Mouse (Mus musculus): Measurements from ENCODE around the gene Gm9903. TPM values are rescaled to one million over a fixed set of nuclear protein-coding genes. Genes with fewer than 3 reads are reported as not detected.

Gm9903 gene
- polyA plus RNA-seq, 1 experiment from 2014 or later: 0.22 TPM

DNA sequence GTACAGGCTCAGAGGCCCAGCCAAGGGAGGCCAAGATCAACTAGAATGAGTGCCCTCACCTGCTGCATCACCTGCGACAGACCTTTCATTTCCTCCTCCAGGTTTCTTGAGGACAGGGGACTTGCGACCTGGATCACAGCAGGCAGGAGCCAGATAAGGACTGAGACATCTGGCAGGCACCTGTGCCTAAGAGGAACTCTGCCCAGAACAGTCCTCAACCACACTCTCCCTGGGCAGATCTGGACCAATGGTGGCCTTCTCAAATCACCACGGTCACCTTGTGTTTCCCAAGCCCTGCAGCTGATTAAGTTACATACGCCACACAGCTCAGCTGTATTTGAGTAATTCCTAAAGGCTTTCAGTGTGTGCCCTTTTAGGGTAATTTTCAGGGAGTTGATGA lies 890 bp downstream of the Gm9903 start:
- peak overlapping the region; percentile 61 for H3K9ac ChIP-seq (ENCODE audit: low read depth, low read length)
- peak overlapping the region; percentile 44 for H3K27ac ChIP-seq (ENCODE audit: low read depth, low read length)
- no peak for ATAC-seq (replicated peaks; ENCODE audit: low FRiP score)
- H3K9me3 ChIP-seq (ENCODE audit: control insufficient read depth, low read length): no peaks in the 10 kb centered on the region
- peaks cover 18% of the 10 kb centered on the region for H3K4me1 ChIP-seq (replicated peaks; ENCODE audit: control insufficient read depth, insufficient read depth, low read length)
- H3K4me2 ChIP-seq: peak overlapping the region; percentile 85
- DNase-seq (ENCODE audit: low spot score): no peak
- H3K27me3 ChIP-seq (replicated peaks; ENCODE audit: control insufficient read depth, insufficient read depth, low read length): no peaks in the 10 kb centered on the region
- 67% methylated on average over 4 of the region's 4 CpGs for WGBS
- peak overlapping the region; percentile 92 for H3K4me3 ChIP-seq (ENCODE audit: low read depth, low read length)
- 0 out of 2 replicates have a peak, but pooled peaks cover 2% of the 10 kb centered on the region for H3K36me3 ChIP-seq (ENCODE audit: control insufficient read depth, insufficient read depth, low read length)

DNA sequence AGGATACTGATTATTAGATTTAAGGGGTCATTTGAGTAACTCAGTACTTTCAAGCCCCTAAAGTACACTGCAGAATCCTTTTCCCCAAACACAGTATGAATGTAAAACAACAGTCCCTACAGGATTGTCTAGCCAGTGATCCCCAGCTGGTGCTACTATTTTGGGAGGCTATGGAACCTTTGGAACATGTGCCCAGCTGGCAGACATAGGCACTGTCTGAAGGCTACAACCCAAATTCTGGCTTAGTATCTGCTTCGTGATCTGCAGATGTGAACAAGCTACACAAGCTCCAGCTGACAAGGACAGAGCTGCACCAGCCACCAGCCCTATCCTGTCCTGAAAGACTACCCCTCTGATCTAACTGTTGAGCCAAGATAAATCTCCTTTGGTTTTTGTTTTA lies 2.8 kb downstream of the Gm9903 start:
- no peak overlapping the region for H3K4me2 ChIP-seq
- H3K36me3 ChIP-seq (ENCODE audit: control insufficient read depth, insufficient read depth, low read length): peaks cover 2% of the 10 kb centered on the region; the same call in 1 of the 2 replicates
- ATAC-seq (replicated peaks; ENCODE audit: low FRiP score) (no peak), DNase-seq (ENCODE audit: low spot score) (no peak)
- H3K4me1 ChIP-seq (replicated peaks; ENCODE audit: control insufficient read depth, insufficient read depth, low read length): peaks cover 18% of the 10 kb centered on the region
- H3K27me3 ChIP-seq (replicated peaks; ENCODE audit: control insufficient read depth, insufficient read depth, low read length): no peaks in the 10 kb centered on the region
- no peaks in the 10 kb centered on the region for H3K9me3 ChIP-seq (ENCODE audit: control insufficient read depth, low read length)
- WGBS: 87% methylated on average over 1 of the region's 1 CpGs
- H3K27ac ChIP-seq (ENCODE audit: low read depth, low read length): no peak overlapping the region
- no peak overlapping the region for H3K9ac ChIP-seq (ENCODE audit: low read depth, low read length)
- no peak overlapping the region for H3K4me3 ChIP-seq (ENCODE audit: low read depth, low read length)

DNA sequence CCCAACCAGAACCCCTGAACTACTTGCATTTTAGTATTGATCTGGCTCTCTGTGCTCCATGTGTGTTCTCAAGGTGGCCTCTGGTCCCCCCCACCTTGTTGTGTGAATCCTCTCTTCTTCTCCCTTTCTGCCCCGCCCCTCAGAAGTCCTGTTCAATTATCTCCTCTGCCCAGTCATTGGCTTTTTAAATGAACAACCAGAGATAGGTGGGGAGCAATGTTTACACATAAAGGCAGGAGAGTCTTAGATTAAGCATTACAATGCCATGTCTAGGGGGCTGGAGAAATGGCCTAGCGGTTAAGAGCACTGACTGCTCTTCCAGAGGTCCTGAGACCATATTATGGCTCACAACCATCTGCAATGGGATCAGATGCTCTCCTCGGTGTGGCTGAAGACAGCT lies 5.6 kb downstream of the Gm9903 start:
- Histone ChIP-seq H3K36me3 (ENCODE audit: control insufficient read depth, insufficient read depth, low read length) (peaks cover 17% of the 10 kb centered on the region), H3K27me3 (replicated peaks; ENCODE audit: control insufficient read depth, insufficient read depth, low read length) (no peaks in the 10 kb centered on the region), H3K4me2 (no peak overlapping the region), H3K9ac (ENCODE audit: low read depth, low read length) (no peak overlapping the region), H3K9me3 (ENCODE audit: control insufficient read depth, low read length) (no peaks in the 10 kb centered on the region), H3K4me3 (ENCODE audit: low read depth, low read length) (no peak overlapping the region), H3K27ac (ENCODE audit: low read depth, low read length) (no peak overlapping the region), H3K4me1 (replicated peaks; ENCODE audit: control insufficient read depth, insufficient read depth, low read length) (peaks cover 7% of the 10 kb centered on the region)
- ATAC-seq (replicated peaks; ENCODE audit: low FRiP score): peak; percentile 79
- WGBS: 68% methylated on average over 3 of the region's 3 CpGs
- no peak for DNase-seq (ENCODE audit: low spot score)

DNA sequence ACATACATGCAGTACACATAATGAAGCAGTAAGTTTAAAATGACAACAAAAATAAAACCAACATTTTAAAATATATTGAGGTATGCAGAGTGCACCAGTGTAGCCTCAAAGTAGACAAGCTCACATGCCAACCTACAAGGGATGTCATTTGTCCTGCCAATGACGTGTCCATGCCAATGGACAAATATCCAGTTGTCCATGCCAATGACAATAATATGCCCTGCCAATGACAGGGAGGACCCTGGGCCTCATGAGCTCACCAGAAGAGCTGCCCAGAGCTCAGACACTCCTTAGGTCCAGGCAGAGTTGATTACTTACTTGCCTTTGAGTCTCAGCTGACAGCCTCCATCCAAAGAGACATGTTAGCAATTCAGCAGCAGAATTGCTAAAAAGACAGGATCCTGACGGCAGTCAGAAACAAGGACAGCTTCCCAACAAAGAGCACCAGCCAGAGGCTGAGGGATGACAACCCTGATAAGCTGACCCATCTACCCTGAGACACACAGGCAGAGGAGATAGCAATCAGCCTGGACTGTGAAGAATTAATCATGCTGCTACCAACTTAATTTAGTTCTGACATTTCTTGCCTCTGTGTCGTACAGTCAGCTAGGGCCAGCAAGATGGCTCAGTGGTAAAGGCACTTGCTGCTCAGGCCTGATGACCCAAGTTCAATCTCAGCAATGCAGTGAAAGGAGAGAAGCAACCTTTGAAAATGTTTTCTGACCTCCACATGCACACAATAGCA lies 8.1 kb downstream of the Gm9903 start:
- no peak overlapping the region for H3K4me2 ChIP-seq

DNA sequence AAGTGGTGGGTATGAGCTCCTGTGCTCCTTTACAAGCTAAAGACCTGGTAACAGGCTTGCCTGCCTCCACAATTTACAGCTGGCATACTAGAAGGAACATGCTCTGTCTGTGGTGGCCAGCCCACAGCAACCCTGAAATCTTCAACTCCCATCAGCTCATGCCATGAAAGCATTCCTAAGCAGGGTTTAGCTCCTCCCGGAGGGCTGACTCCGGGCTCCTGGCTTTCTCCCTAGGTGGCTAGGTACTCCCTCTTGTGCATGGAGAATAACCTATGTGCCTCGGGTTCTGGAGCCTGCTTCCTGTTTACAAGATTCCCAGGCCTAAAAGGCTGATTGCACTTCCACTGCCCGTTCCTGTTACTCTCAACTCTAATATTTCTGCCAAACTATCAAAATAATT lies 9.1 kb downstream of the Gm9903 start:
- DNase-seq (ENCODE audit: low spot score): no peak

More for the DNA sequence above, 8.1 kb downstream of the Gm9903 start:
- ATAC-seq (replicated peaks; ENCODE audit: low FRiP score) (no peak), DNase-seq (ENCODE audit: low spot score) (no peak)
- Histone ChIP-seq H3K27ac (ENCODE audit: low read depth, low read length) (no peak overlapping the region), H3K9ac (ENCODE audit: low read depth, low read length) (no peak overlapping the region), H3K4me3 (ENCODE audit: low read depth, low read length) (no peak overlapping the region), H3K36me3 (ENCODE audit: control insufficient read depth, insufficient read depth, low read length) (peaks cover 31% of the 10 kb centered on the region), H3K4me1 (replicated peaks; ENCODE audit: control insufficient read depth, insufficient read depth, low read length) (no peaks in the 10 kb centered on the region), H3K27me3 (replicated peaks; ENCODE audit: control insufficient read depth, insufficient read depth, low read length) (no peaks in the 10 kb centered on the region), H3K9me3 (ENCODE audit: control insufficient read depth, low read length) (no peaks in the 10 kb centered on the region)
- 84% methylated on average over 3 of the region's 3 CpGs for WGBS

DNA sequence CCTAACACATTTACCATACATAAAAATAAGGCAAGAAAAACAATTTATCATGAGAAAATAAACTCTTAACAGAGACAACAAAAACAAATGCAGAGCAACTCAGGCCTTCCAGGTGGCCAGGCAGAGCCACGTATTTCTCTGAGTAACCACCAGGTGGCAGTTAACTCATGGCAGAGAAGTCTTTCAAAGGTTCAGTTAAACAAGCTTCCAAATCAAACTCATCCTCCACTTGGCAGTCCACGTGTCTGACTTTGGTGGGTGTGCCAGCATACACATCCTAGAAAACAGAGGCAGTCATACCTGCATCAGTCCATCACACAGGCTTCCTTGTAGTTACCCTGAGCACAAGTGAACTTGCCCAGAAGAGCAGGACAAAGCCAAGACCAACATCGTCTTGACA lies 10.9 kb downstream of the Gm9903 start:
- H3K4me2 ChIP-seq: no peak overlapping the region
- no peaks in the 10 kb centered on the region for H3K4me1 ChIP-seq (replicated peaks; ENCODE audit: control insufficient read depth, insufficient read depth, low read length)
- no peaks in the 10 kb centered on the region for H3K27me3 ChIP-seq (replicated peaks; ENCODE audit: control insufficient read depth, insufficient read depth, low read length)
- H3K9me3 ChIP-seq (ENCODE audit: control insufficient read depth, low read length): no peaks in the 10 kb centered on the region
- no peak for DNase-seq (ENCODE audit: low spot score)
- no peak overlapping the region for H3K27ac ChIP-seq (ENCODE audit: low read depth, low read length)
- WGBS: 45% methylated on average over 3 of the region's 3 CpGs
- H3K36me3 ChIP-seq (ENCODE audit: control insufficient read depth, insufficient read depth, low read length): peaks cover 50% of the 10 kb centered on the region
- H3K9ac ChIP-seq (ENCODE audit: low read depth, low read length): no peak overlapping the region
- ATAC-seq (replicated peaks; ENCODE audit: low FRiP score): 0 out of 2 replicates have a peak, but pooled peaks have one; percentile 33
- no peak overlapping the region for H3K4me3 ChIP-seq (ENCODE audit: low read depth, low read length)

More for the DNA sequence above, 9.1 kb downstream of the Gm9903 start:
- Histone ChIP-seq H3K27me3 (replicated peaks; ENCODE audit: control insufficient read depth, insufficient read depth, low read length) (no peaks in the 10 kb centered on the region), H3K4me2 (no peak overlapping the region), H3K4me3 (ENCODE audit: low read depth, low read length) (no peak overlapping the region), H3K27ac (ENCODE audit: low read depth, low read length) (peak overlapping the region; percentile 32), H3K9me3 (ENCODE audit: control insufficient read depth, low read length) (no peaks in the 10 kb centered on the region), H3K36me3 (ENCODE audit: control insufficient read depth, insufficient read depth, low read length) (peaks cover 41% of the 10 kb centered on the region), H3K4me1 (replicated peaks; ENCODE audit: control insufficient read depth, insufficient read depth, low read length) (no peaks in the 10 kb centered on the region), H3K9ac (ENCODE audit: low read depth, low read length) (no peak overlapping the region)
- ATAC-seq (replicated peaks; ENCODE audit: low FRiP score): no peak
- 68% methylated on average over 4 of the region's 4 CpGs for WGBS

DNA sequence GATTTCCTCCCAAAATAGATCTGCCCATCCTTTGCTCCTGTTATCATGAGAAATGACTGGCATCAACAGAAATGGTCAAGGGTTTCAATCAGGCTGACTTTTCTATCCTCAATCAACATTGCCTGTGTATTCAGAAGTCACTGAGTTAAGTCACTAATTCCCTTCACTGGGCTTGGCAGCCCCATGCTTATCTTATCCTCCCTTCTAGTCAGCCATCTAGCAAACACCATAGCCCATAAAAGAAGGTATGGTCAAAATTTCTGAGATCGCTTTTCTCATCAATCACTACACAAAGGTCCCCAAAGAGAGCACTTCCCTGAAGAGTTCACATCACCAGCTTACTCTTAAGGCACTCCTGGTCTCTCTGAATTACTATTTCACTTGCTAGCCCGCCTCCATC lies 21.3 kb downstream of the Gm9903 start:
- 16% methylated on average over 2 of the region's 2 CpGs for WGBS
- H3K36me3 ChIP-seq (ENCODE audit: control insufficient read depth, insufficient read depth, low read length): peaks cover 50% of the 10 kb centered on the region
- peak overlapping the region; percentile 95 for H3K27ac ChIP-seq (ENCODE audit: low read depth, low read length)
- H3K9me3 ChIP-seq (ENCODE audit: control insufficient read depth, low read length): no peaks in the 10 kb centered on the region
- H3K4me2 ChIP-seq: peak overlapping the region; percentile 96
- peak overlapping the region; percentile 87 for H3K4me3 ChIP-seq (ENCODE audit: low read depth, low read length)
- DNase-seq (ENCODE audit: low spot score): no peak
- H3K4me1 ChIP-seq (replicated peaks; ENCODE audit: control insufficient read depth, insufficient read depth, low read length): peaks cover 25% of the 10 kb centered on the region
- H3K9ac ChIP-seq (ENCODE audit: low read depth, low read length): peak overlapping the region; percentile 93
- no peaks in the 10 kb centered on the region for H3K27me3 ChIP-seq (replicated peaks; ENCODE audit: control insufficient read depth, insufficient read depth, low read length)
- ATAC-seq (replicated peaks; ENCODE audit: low FRiP score): no peak

DNA sequence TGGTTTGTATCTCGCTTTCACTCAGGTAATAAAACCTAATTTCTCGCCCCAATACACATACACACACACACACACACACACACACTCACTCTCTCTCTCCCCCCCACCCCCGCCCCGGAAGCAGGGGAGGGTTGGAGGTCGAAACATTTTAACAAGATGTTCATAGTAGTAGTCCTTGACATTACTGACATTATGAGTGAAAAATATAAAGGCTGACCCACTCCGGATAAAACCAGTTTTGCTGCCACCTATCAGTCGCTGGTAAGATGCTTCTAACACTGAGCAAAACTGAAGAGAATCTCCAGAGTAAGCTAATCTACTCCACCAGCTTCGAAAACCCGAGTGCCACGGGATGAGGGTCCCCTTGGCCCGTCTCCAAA lies 21.8 kb downstream of the Gm9903 start:
- Histone ChIP-seq H3K9ac (ENCODE audit: low read depth, low read length) (peak overlapping the region; percentile 93), H3K4me1 (replicated peaks; ENCODE audit: control insufficient read depth, insufficient read depth, low read length) (peaks cover 30% of the 10 kb centered on the region), H3K4me2 (peak overlapping the region; percentile 96), H3K27me3 (replicated peaks; ENCODE audit: control insufficient read depth, insufficient read depth, low read length) (no peaks in the 10 kb centered on the region), H3K9me3 (ENCODE audit: control insufficient read depth, low read length) (no peaks in the 10 kb centered on the region), H3K36me3 (ENCODE audit: control insufficient read depth, insufficient read depth, low read length) (peaks cover 45% of the 10 kb centered on the region), H3K27ac (ENCODE audit: low read depth, low read length) (peak overlapping the region; percentile 95), H3K4me3 (ENCODE audit: low read depth, low read length) (peak overlapping the region; percentile 87)
- DNase-seq (ENCODE audit: low spot score): no peak
- WGBS: 0% methylated on average over 11 of the region's 11 CpGs
- no peak for ATAC-seq (replicated peaks; ENCODE audit: low FRiP score)
